Mouse (Mus musculus) bone marrow macrophage, adult 2 months (primary cell): ENCODE measurements around the gene Parva.

Source experiments
- CTCF ChIP-seq: IDR thresholded peaks from 2 replicates; pipeline ENCODE4 v1.5.1; 2012; ENCODE audit warnings: low read depth, mild to moderate bottlenecking, low read length, moderate library complexity
- POLR2A ChIP-seq: IDR thresholded peaks from 2 replicates; pipeline ENCODE4 v1.6.1; 2012; ENCODE audit warnings: mild to moderate bottlenecking, low read depth, low read length, borderline replicate concordance

DNA sequence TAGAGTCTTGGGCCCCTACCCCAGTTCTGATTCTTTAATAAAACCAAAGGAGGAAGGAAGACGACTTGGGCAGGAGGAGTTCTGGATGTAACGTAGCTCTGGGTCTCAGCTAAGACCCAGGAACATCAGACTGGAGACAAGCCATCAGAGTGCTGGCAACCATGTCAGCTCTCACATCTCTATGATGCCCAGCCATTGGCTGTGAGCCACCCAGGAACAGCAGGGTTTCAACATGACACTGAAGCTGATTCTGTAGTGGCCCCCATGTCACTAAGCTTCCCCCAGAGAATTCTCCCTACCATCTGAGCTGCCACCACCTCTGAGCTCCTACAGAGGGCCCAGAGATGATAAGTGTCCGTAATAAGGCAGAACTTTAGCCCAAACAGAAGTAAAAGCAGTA is 17.3 kb upstream of the Parva start:
- TF ChIP-seq CTCF: no peak
- TF ChIP-seq POLR2A: no peak
